ENCODE assay signal across 42 mouse cellular contexts in genomic region chr4:86499561-86499960, GRCm38 (mm10). TPM values are rescaled to one million over a fixed set of nuclear protein-coding genes. Genes with fewer than 3 reads are reported as not detected.
"Had no signal": no experiment of that assay in that cellular context is flagged by ENCODE, and none has a peak within 500 bp of the region (broad histone marks: within the 10 kb centered on the region; RNA-seq: fewer than 3 reads in every experiment).

No protein-coding gene starts in this region.

- H3K27ac ChIP-seq: left cerebral cortex, adult 2 months; limb, embryonic 12.5 days; limb, embryonic 13.5 days; limb, embryonic 15.5 days; liver, embryonic 12.5 days; liver, embryonic 13.5 days; liver, embryonic 14.5 days; liver, embryonic 15.5 days; macrophage; midbrain, embryonic 10.5 days; midbrain, embryonic 12.5 days; midbrain, embryonic 13.5 days; midbrain, embryonic 15.5 days; neural tube, embryonic 12.5 days had no signal

- H3K27me3 ChIP-seq: limb, embryonic 12.5 days; limb, embryonic 13.5 days; limb, embryonic 15.5 days; liver, embryonic 12.5 days; liver, embryonic 13.5 days; liver, embryonic 15.5 days; megakaryocyte, embryonic 14.5 days; midbrain, embryonic 12.5 days; midbrain, embryonic 13.5 days; midbrain, embryonic 15.5 days; neural tube, embryonic 12.5 days had no signal

- H3K36me3 ChIP-seq: limb, embryonic 12.5 days; limb, embryonic 13.5 days; limb, embryonic 15.5 days; liver, embryonic 12.5 days; liver, embryonic 13.5 days; liver, embryonic 15.5 days; lung, embryonic 15.5 days; midbrain, embryonic 10.5 days; midbrain, embryonic 12.5 days; midbrain, embryonic 13.5 days; midbrain, embryonic 15.5 days; neural tube, embryonic 12.5 days had no signal

- H3K4me1 ChIP-seq: limb, embryonic 12.5 days; limb, embryonic 13.5 days; liver, embryonic 12.5 days; liver, embryonic 13.5 days; liver, embryonic 15.5 days; midbrain, embryonic 10.5 days; midbrain, embryonic 12.5 days; midbrain, embryonic 13.5 days; midbrain, embryonic 15.5 days; neural tube, embryonic 12.5 days had no signal

- DNase-seq: left cerebral cortex, postnatal 4 days; liver; liver, embryonic 13.5 days; liver, postnatal 0 days; lung, adult 2 months; lung, embryonic 14.5 days; lung, postnatal 10 days; lung, postnatal 14 days; lung, postnatal 36 days; lung, postnatal 4 days; midbrain, embryonic 14.5 days had no signal

- H3K9me3 ChIP-seq: limb, embryonic 12.5 days; limb, embryonic 13.5 days; limb, embryonic 15.5 days; liver, embryonic 12.5 days; liver, embryonic 13.5 days; liver, embryonic 15.5 days; lung, embryonic 15.5 days; megakaryocyte, embryonic 14.5 days; midbrain, embryonic 10.5 days; midbrain, embryonic 12.5 days; midbrain, embryonic 13.5 days; midbrain, embryonic 15.5 days; neural tube, embryonic 12.5 days had no signal

- H3K4me3 ChIP-seq: left cerebral cortex, adult 2 months; limb, embryonic 12.5 days; limb, embryonic 13.5 days; limb, embryonic 15.5 days; liver, embryonic 12.5 days; liver, embryonic 13.5 days; liver, embryonic 15.5 days; lung, embryonic 15.5 days; megakaryocyte, embryonic 14.5 days; midbrain, embryonic 10.5 days; midbrain, embryonic 12.5 days; midbrain, embryonic 13.5 days; midbrain, embryonic 15.5 days; myocyte; neural tube, embryonic 12.5 days had no signal

RNA-seq across cellular contexts. Expression of gene Saxo1, which starts 58.6 kb away (rescaled TPM):
- total RNA-seq: left cerebral cortex, adult 2 months; left cerebral cortex, adult 8-10 months; left cerebral cortex, postnatal 14 days; left cerebral cortex, postnatal 25 days; left cerebral cortex, postnatal 36 days; left cerebral cortex, postnatal 4 days; liver, adult 2 months; megakaryocyte progenitor cell, adult 5-6 weeks; megakaryocyte, adult 5-6 weeks; megakaryocyte-erythroid progenitor cell, adult 5-6 weeks; midbrain, postnatal 0 days; monocyte, adult 5-6 weeks had no signal
- polyA plus RNA-seq: liver, adult 2 months; liver, embryonic 11.5 days; liver, embryonic 12.5 days; liver, embryonic 13.5 days; liver, embryonic 14.5 days; liver, embryonic 15.5 days; liver, embryonic 16.5 days; liver, postnatal 0 days; lung, adult 2 months; lung, embryonic 14.5 days; lung, embryonic 15.5 days; lung, embryonic 16.5 days; macrophage; midbrain, embryonic 10.5 days; midbrain, embryonic 11.5 days; midbrain, embryonic 12.5 days; midbrain, embryonic 13.5 days; midbrain, embryonic 14.5 days; midbrain, embryonic 15.5 days; midbrain, embryonic 16.5 days; midbrain, postnatal 0 days; myocyte; neural tube, embryonic 12.5 days had no signal
